Mouse (Mus musculus) ES-E14 (cell line): ENCODE data around the gene Ndufc1.

Source experiments
- HCFC1 ChIP-seq: IDR thresholded peaks from 2 replicates; pipeline ENCODE4 v1.6.1; 2012; ENCODE audit warnings: low read length, inconsistent platforms, borderline replicate concordance; ENCODE audit not compliant: insufficient read depth
- MAFK ChIP-seq: IDR thresholded peaks from 2 replicates; pipeline ENCODE4 v1.6.1; 2014; ENCODE audit warnings: mild to moderate bottlenecking, low read depth, low read length, inconsistent platforms; ENCODE audit not compliant: insufficient read depth
- ZC3H11A ChIP-seq: IDR thresholded peaks from 2 replicates; pipeline ENCODE4 v1.6.1; 2012; ENCODE audit warnings: low read depth, mild to moderate bottlenecking, inconsistent platforms, low read length, borderline replicate concordance
- ZNF384 ChIP-seq: IDR thresholded peaks from 2 replicates; pipeline ENCODE4 v1.6.1; 2012; ENCODE audit warnings: low read depth, low read length, inconsistent platforms

DNA sequence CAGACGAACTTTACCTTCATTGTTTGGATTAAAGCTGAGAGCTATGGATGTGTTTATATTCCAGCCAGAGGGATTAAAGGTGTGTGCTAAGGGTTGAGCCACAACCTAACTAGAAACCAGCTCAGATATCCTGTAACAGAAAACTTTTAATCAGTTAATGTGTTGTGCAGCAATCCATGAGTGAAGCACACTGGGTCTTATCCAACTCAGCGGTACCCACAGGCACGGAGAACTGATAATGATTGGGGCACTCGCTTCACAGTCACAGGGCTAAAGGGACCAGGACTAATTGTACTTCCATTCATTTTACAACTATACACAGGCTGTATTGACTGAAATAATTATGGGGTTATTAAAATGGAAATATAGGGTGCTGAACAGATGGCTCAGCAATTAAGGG lies 41.9 kb downstream of the Ndufc1 start:
- TF ChIP-seq ZC3H11A (no peak), HCFC1 (no peak), MAFK (no peak), ZNF384 (no peak)
